Mouse (Mus musculus) midbrain, embryonic 14.5 days (tissue): ENCODE data around the gene Usp6nl. TPM values are rescaled to one million over a fixed set of nuclear protein-coding genes. Genes with fewer than 3 reads are reported as not detected.

Experiments used
- ATAC-seq: fragments of 200-750 bp; cut with Nextera tagmentation; 2 replicates; pipeline ENCODE4 v1.8.0; 2017; ENCODE audit warnings: moderate number of reproducible peaks, moderate library complexity; ENCODE audit not compliant: low FRiP score, low TSS enrichment
- DNase-seq: peaks from one replicate; pipeline ENCODE4 v3.0.0-alpha.2; 2015
- H3K27ac ChIP-seq: fragments of 300-500 bp; sonication (generic); replicated peaks from 2 replicates; pipeline ENCODE4 v1.5.1; 2014; ENCODE audit warnings: mild to moderate bottlenecking, low read depth, low read length, moderate library complexity
- H3K27me3 ChIP-seq: fragments of 300-500 bp; sonication (generic); 2 replicates; pipeline ENCODE4 v1.6.1; 2014; ENCODE audit warnings: low read length, control low read depth, mixed read lengths; ENCODE audit not compliant: control insufficient read depth, insufficient read depth
- H3K36me3 ChIP-seq: fragments of 300-500 bp; sonication (generic); 2 replicates; pipeline ENCODE4 v1.6.1; 2014; ENCODE audit warnings: low read length, control low read depth; ENCODE audit not compliant: control insufficient read depth, insufficient read depth
- H3K4me1 ChIP-seq: fragments of 300-500 bp; sonication (generic); 2 replicates; pipeline ENCODE4 v1.6.1; 2014; ENCODE audit warnings: mild to moderate bottlenecking, antibody characterized with exemption, low read length, control low read depth; ENCODE audit not compliant: control insufficient read depth, insufficient read depth
- H3K4me2 ChIP-seq: fragments of 300-500 bp; sonication (generic); 2 replicates; pipeline ENCODE4 v1.6.1; 2014; ENCODE audit warnings: mild to moderate bottlenecking, low read length, moderate library complexity
- H3K4me3 ChIP-seq: fragments of 300-500 bp; sonication (generic); replicated peaks from 2 replicates; pipeline ENCODE4 v1.5.1; 2014; ENCODE audit warnings: low read depth, low read length
- H3K9ac ChIP-seq: fragments of 300-500 bp; sonication (generic); replicated peaks from 2 replicates; pipeline ENCODE4 v1.6.1; 2014; ENCODE audit warnings: mild to moderate bottlenecking, low read length, moderate library complexity
- H3K9me3 ChIP-seq: fragments of 300-500 bp; sonication (generic); 2 replicates; pipeline ENCODE4 v1.6.1; 2016; ENCODE audit warnings: low read length, control low read depth, mixed read lengths; ENCODE audit not compliant: control insufficient read depth
- WGBS: fragments of 180-500 bp; shearing (Covaris S2); extraction: QIAGEN DNeasy Blood & Tissue Kit; methylation state at CpG from one replicate; pipeline ENCODE4 v1.1.7; 2014; 5-methylcytosine and 5-hydroxymethylcytosine counted together
- polyA plus RNA-seq: library from polyadenylated mRNA; unstranded; fragments of >200 nt; fragmentation: Nextera tagmentation; extraction: Ambion mirVana; gene quantifications from 2 replicates; pipeline ENCODE4 v1.2.1, GENCODE M21; 2014

Gene Usp6nl
- polyA plus RNA-seq, 1 experiment from 2014 or later: 13.7 TPM

DNA sequence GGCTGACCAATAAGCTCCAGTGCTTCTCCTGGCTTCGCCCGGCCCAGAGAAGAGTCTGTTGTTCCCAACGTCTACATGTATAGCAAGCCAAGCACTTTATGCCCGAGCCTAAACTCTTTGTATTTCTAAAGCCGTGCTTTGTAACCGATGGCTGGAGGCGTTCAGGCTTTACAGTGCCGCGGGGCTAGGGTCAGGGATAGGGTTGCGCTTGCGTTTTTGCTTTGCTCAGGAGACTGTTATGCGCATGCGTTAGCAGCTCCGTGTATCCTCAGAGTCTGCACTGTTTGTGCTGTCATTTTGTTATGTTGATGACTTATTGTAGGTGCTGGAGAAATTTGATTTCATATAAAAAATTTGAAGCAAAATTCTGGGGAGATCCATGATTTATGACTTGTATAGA lies 51.7 kb downstream of the Usp6nl start:
- H3K9me3 ChIP-seq: no peaks in the 10 kb centered on the region
- no peaks in the 10 kb centered on the region for H3K27me3 ChIP-seq
- H3K36me3 ChIP-seq: no peaks in the 10 kb centered on the region
- DNase-seq: no peak
- H3K9ac ChIP-seq: no peak overlapping the region
- no peak for ATAC-seq
- 44% methylated on average over 14 of the region's 14 CpGs for WGBS
- H3K4me3 ChIP-seq: no peak overlapping the region
- no peak overlapping the region for H3K4me2 ChIP-seq
- no peak overlapping the region for H3K27ac ChIP-seq
- 0 out of 2 replicates have a peak, but pooled peaks cover 3% of the 10 kb centered on the region for H3K4me1 ChIP-seq

DNA sequence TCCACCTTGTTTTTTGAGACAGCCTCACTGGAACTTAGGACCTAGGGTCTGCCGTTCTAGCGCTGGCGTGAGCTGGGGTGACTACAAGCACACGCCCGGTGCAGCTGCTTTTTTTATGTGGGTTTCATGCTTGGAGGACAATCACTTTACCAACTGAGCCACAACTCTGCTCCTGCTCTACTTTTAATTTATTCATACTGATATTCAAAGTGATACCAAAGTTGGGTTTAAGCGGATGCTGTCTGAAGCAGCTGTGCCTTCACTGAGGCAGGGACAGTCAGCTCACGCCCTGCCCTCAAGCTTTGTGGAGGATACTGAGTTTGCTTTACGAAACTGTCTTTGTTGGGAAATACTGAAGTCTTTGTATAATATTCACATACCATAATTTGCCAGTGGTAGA lies 53.6 kb downstream of the Usp6nl start:
- no peak for DNase-seq
- no peak for ATAC-seq
- Histone ChIP-seq H3K9ac (no peak overlapping the region), H3K9me3 (no peaks in the 10 kb centered on the region), H3K4me3 (no peak overlapping the region), H3K27ac (no peak overlapping the region), H3K27me3 (no peaks in the 10 kb centered on the region), H3K4me2 (no peak overlapping the region), H3K4me1 (0 out of 2 replicates have a peak, but pooled peaks cover 3% of the 10 kb centered on the region), H3K36me3 (no peaks in the 10 kb centered on the region)
- WGBS: 82% methylated on average over 8 of the region's 8 CpGs

- Histone ChIP-seq H3K9me3 (no peaks in the 10 kb centered on the region), H3K9ac (no peak overlapping the region), H3K4me1 (0 out of 2 replicates have a peak, but pooled peaks cover 3% of the 10 kb centered on the region), H3K36me3 (no peaks in the 10 kb centered on the region), H3K27ac (no peak overlapping the region), H3K4me2 (no peak overlapping the region), H3K4me3 (no peak overlapping the region), H3K27me3 (no peaks in the 10 kb centered on the region)
- ATAC-seq (no peak), DNase-seq (no peak)
- 83% methylated on average over 4 of the region's 4 CpGs for WGBS
Observed at GRCm38 (mm10) chr2:6376941-6377340, 54.5 kb downstream of the Usp6nl start.

DNA sequence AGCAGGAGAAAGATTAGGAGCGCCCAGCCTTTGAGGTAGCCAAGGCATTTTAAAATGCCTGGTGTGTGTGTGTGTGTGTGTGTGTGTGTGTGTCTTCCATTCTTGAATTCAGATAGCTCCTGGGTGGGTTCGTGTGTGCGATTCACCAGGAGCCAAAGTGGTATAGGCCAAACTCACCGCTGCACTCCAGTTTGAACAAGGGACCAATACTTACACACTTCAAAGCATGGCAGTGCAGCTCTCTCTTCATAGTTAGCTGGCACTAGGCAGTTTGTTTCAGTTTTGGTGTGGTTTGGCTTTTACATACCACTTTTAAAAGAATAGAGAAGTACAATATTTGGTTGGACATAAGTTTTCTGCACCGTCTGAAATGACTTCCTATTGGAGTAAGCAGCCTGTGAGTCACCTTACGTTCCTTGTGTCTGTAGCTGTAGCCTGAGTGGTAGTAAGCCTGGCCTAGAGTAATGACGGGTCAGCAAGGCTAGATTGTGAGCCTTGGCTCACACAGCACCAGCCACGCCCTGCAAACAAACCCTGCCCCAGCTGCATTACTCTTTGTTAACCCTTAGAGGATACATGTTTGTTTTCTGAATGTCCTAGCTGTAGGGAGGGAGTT lies 56.2 kb downstream of the Usp6nl start:
- Histone ChIP-seq H3K9me3 (no peaks in the 10 kb centered on the region), H3K27ac (no peak overlapping the region), H3K9ac (no peak overlapping the region), H3K4me1 (0 out of 2 replicates have a peak, but pooled peaks cover 3% of the 10 kb centered on the region), H3K27me3 (no peaks in the 10 kb centered on the region), H3K4me2 (no peak overlapping the region), H3K4me3 (no peak overlapping the region), H3K36me3 (no peaks in the 10 kb centered on the region)
- ATAC-seq: no peak
- whole genome bisulfite sequencing: 80% methylated on average over 8 of the region's 8 CpGs
- DNase-seq: no peak

- WGBS: 91% methylated on average over 8 of the region's 8 CpGs
- Histone ChIP-seq H3K4me2 (no peak overlapping the region), H3K9ac (no peak overlapping the region), H3K27ac (no peak overlapping the region), H3K4me3 (no peak overlapping the region), H3K4me1 (0 out of 2 replicates have a peak, but pooled peaks cover 3% of the 10 kb centered on the region), H3K36me3 (no peaks in the 10 kb centered on the region), H3K9me3 (no peaks in the 10 kb centered on the region), H3K27me3 (no peaks in the 10 kb centered on the region)
- ATAC-seq (no peak), DNase-seq (no peak)
Observed at GRCm38 (mm10) chr2:6379731-6380212, 57.3 kb downstream of the Usp6nl start.

DNA sequence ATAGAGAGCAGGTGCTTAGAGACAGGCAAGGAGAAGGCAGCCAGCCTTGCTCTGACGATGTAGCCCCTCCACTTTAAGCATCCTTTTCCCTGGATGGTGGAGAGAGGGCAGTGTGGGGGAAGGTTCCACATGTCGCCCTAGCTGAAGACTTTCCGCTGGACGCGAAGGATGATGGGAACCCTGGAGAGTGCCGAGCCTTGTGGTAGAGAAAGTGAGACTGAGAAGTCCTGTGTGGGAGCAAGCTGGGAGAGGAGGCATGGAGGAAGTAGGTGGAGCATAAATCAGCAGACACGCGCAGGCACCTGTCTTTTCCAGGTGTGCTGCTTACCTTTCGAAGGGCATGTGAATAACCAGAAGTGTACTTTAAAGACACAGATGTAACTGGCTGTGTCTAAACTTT lies 57.9 kb downstream of the Usp6nl start:
- Histone ChIP-seq H3K27me3 (no peaks in the 10 kb centered on the region), H3K9me3 (no peaks in the 10 kb centered on the region), H3K27ac (no peak overlapping the region), H3K4me1 (0 out of 2 replicates have a peak, but pooled peaks cover 3% of the 10 kb centered on the region), H3K4me2 (no peak overlapping the region), H3K36me3 (no peaks in the 10 kb centered on the region), H3K9ac (no peak overlapping the region), H3K4me3 (no peak overlapping the region)
- ATAC-seq (no peak), DNase-seq (no peak)
- 86% methylated on average over 9 of the region's 9 CpGs for WGBS

GRCm38 (mm10) chr2:6384407-6385146 lies 62.1 kb downstream of the Usp6nl start:
- DNase-seq (no peak), ATAC-seq (no peak)
- Histone ChIP-seq H3K9ac (no peak overlapping the region), H3K36me3 (no peaks in the 10 kb centered on the region), H3K4me1 (no peaks in the 10 kb centered on the region), H3K27ac (no peak overlapping the region), H3K4me3 (no peak overlapping the region), H3K4me2 (no peak overlapping the region), H3K27me3 (no peaks in the 10 kb centered on the region), H3K9me3 (no peaks in the 10 kb centered on the region)
- 93% methylated on average over 14 of the region's 14 CpGs for WGBS

DNA sequence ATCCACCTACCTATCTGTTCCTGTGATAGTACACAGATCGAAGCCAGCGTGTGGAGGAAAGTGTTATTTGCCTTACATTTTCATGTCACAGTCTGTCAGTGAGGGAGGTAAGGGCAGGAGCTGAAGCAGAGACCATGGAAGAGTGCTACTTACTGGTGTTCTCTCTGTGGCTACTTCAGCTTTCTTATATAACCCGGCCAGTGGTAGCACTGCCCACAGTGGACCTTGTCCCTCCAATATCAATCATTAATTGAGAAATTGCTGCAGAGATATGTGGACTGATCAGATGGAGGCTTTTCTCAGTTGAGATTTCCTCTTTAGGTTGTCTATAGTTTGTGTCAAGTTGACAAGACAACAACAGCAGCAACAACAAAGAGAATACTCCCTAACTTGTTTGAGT lies 66.7 kb downstream of the Usp6nl start:
- H3K27me3 ChIP-seq: no peaks in the 10 kb centered on the region
- H3K9me3 ChIP-seq: no peaks in the 10 kb centered on the region
- no peak overlapping the region for H3K9ac ChIP-seq
- H3K36me3 ChIP-seq: no peaks in the 10 kb centered on the region
- H3K4me2 ChIP-seq: no peak overlapping the region
- no peak for ATAC-seq
- no peaks in the 10 kb centered on the region for H3K4me1 ChIP-seq
- 87% methylated on average over 3 of the region's 3 CpGs for WGBS
- no peak for DNase-seq
- no peak overlapping the region for H3K27ac ChIP-seq
- H3K4me3 ChIP-seq: no peak overlapping the region

DNA sequence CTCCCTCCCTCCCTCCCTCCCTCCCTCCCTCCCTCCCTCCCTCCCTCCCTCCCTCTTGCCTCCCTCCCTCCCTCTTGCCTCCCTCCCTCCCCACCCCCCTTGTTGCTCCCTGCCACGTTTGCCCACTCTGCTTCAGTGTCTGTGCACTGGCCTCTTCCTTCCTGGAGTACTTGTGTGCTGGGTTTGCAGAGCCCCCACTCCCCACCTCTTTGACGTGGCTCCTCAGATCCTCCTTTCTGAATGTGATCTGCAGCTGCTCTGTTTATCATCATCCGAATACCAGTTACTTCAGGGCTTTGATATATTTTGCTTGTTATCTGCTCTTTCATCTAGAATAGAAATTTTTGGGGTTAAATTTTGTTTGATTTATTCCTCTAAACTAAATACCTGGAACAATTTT lies 68.8 kb downstream of the Usp6nl start:
- H3K27me3 ChIP-seq: no peaks in the 10 kb centered on the region
- H3K36me3 ChIP-seq: no peaks in the 10 kb centered on the region
- no peak overlapping the region for H3K9ac ChIP-seq
- H3K4me3 ChIP-seq: no peak overlapping the region
- WGBS: 76% methylated on average over 2 of the region's 3 CpGs
- ATAC-seq: no peak
- DNase-seq: no peak
- no peak overlapping the region for H3K4me2 ChIP-seq
- H3K9me3 ChIP-seq: no peaks in the 10 kb centered on the region
- no peak overlapping the region for H3K27ac ChIP-seq
- no peaks in the 10 kb centered on the region for H3K4me1 ChIP-seq
